Mouse (Mus musculus) lung, postnatal 0 days (tissue): ENCODE measurements around the gene Angptl1. TPM values are rescaled to one million over a fixed set of nuclear protein-coding genes. Genes with fewer than 3 reads are reported as not detected.

Experiments
- ATAC-seq: fragments of 200-750 bp; cut with Nextera tagmentation; 2 replicates; pipeline ENCODE4 v1.8.0; 2017; ENCODE audit warnings: moderate library complexity
- DNase-seq: peaks from one replicate; pipeline ENCODE4 v3.0.0-alpha.2; 2016; ENCODE audit warnings: low spot score
- H3K27ac ChIP-seq: fragments of 300-500 bp; sonication (generic); 2 replicates; pipeline ENCODE4 v1.5.1; 2014; ENCODE audit warnings: antibody characterized with exemption, mild to moderate bottlenecking, low read length, mixed read lengths
- H3K27me3 ChIP-seq: fragments of 300-500 bp; sonication (generic); replicated peaks from 2 replicates; pipeline ENCODE4 v1.6.1; 2014; ENCODE audit warnings: low read length, mixed read lengths; ENCODE audit not compliant: insufficient read depth
- H3K36me3 ChIP-seq: fragments of 300-500 bp; sonication (generic); 2 replicates; pipeline ENCODE4 v1.6.1; 2014; ENCODE audit warnings: low read length, mixed read lengths; ENCODE audit not compliant: insufficient read depth
- H3K4me1 ChIP-seq: fragments of 300-500 bp; sonication (generic); 2 replicates; pipeline ENCODE4 v1.6.1; 2014; ENCODE audit warnings: antibody characterized with exemption, low read depth, low read length, mixed read lengths; ENCODE audit not compliant: insufficient read depth
- H3K4me2 ChIP-seq: fragments of 300-500 bp; sonication (generic); replicated peaks from 2 replicates; pipeline ENCODE4 v1.6.1; 2014; ENCODE audit warnings: low read depth, mild to moderate bottlenecking, low read length, moderate library complexity, mixed read lengths
- H3K4me3 ChIP-seq: fragments of 300-500 bp; sonication (generic); 2 replicates; pipeline ENCODE4 v1.5.1; 2014; ENCODE audit warnings: low read depth, low read length
- H3K9ac ChIP-seq: fragments of 300-500 bp; sonication (generic); replicated peaks from 2 replicates; pipeline ENCODE4 v1.6.1; 2014; ENCODE audit warnings: low read depth, mild to moderate bottlenecking
- H3K9me3 ChIP-seq: fragments of 300-500 bp; sonication (generic); 2 replicates; pipeline ENCODE4 v1.6.1; 2016; ENCODE audit warnings: low read length, mixed read lengths
- CTCF ChIP-seq: IDR thresholded peaks from 2 replicates; pipeline ENCODE4 v1.5.1; 2016; ENCODE audit warnings: antibody characterized with exemption, mild to moderate bottlenecking
- EP300 ChIP-seq: IDR thresholded peaks from 2 replicates; pipeline ENCODE4 v1.6.1; 2016; ENCODE audit warnings: antibody characterized with exemption, mild to moderate bottlenecking, control low read depth
- WGBS: fragments of 180-500 bp; shearing (Covaris S2); extraction: QIAGEN DNeasy Blood & Tissue Kit; methylation state at CpG from one replicate; pipeline ENCODE4 v1.1.7; 2014; 5-methylcytosine and 5-hydroxymethylcytosine counted together
- polyA plus RNA-seq: library from polyadenylated mRNA; unstranded; fragments of >200 nt; fragmentation: Nextera tagmentation; extraction: Ambion mirVana; gene quantifications from 2 replicates; pipeline ENCODE4 v1.2.1, GENCODE M21; 2015

Angptl1 gene
- polyA plus RNA-seq, 1 experiment from 2014 or later = 0.85 TPM

DNA sequence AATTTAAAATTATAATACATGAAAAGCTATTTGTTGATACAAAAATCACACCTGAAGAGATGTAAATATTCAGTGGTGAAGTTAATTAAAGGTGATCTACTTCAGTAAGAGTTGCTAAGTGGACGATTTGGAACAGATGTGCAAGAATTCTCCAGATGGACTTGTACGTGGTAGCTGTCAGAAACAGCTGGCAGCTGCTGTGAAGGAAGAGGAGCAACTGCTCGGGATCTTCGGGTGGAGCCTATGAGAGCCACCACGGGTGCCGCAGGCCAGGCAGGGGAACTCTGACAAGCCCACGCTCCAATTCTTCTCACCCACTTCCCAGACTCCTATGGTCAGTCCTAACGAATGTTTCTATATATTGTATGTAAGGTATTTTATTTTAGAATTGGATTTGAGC, 25.6 kb upstream of the Angptl1 start:
- Histone ChIP-seq H3K9me3 (no peaks in the 10 kb centered on the region), H3K36me3 (no peaks in the 10 kb centered on the region; the same call in 1 of the 2 replicates), H3K4me1 (no peaks in the 10 kb centered on the region), H3K4me3 (no peak overlapping the region), H3K9ac (no peak overlapping the region), H3K27me3 (no peaks in the 10 kb centered on the region), H3K27ac (no peak overlapping the region), H3K4me2 (no peak overlapping the region)
- TF ChIP-seq CTCF (no peak), EP300 (no peak)
- ATAC-seq = no peak
- WGBS = 38% methylated on average over 8 of the region's 8 CpGs
- peak; percentile 31 for DNase-seq

- no peak overlapping the region for H3K27ac ChIP-seq
- H3K4me3 ChIP-seq = no peak overlapping the region
- H3K4me2 ChIP-seq = peak overlapping the region; percentile 15; the same call in 1 of the 2 replicates
- no peaks in the 10 kb centered on the region for H3K4me1 ChIP-seq
- ATAC-seq (peak; percentile 85), DNase-seq (peak; percentile 53)
- WGBS = 41% methylated on average over 6 of the region's 6 CpGs
- H3K36me3 ChIP-seq = no peaks in the 10 kb centered on the region; the same call in 1 of the 2 replicates
- no peak overlapping the region for H3K9ac ChIP-seq
- H3K27me3 ChIP-seq = no peaks in the 10 kb centered on the region
- no peaks in the 10 kb centered on the region for H3K9me3 ChIP-seq
- TF ChIP-seq CTCF (no peak), EP300 (peak; percentile 20; the same call in 1 of the 2 replicates)
These were observed 24.9 kb upstream of the Angptl1 start for GRCm38 (mm10) chr1:156813485-156813884.

DNA sequence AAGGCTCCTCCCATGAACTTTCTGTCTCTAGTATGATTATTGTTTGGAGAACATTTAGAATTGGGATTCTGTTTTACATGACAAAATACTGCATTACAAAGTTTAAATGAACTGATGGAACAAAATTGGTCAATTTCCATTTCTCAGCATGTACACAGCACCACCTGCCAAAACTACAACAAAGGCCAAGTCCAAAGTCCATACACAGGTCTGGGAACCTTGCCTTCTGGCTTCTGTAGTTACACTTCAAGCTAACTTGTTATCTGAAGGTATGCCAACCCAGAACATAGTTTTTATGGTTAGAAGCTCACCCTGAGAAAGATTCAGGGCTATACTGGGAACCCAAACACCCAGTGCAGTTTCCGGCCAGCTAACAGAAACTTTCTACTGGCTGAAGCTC, 19.1 kb upstream of the Angptl1 start:
- TF ChIP-seq EP300 (no peak), CTCF (no peak)
- no peak overlapping the region for H3K4me2 ChIP-seq
- no peaks in the 10 kb centered on the region for H3K27me3 ChIP-seq
- H3K4me1 ChIP-seq = no peaks in the 10 kb centered on the region
- DNase-seq = no peak
- no peak overlapping the region for H3K9ac ChIP-seq
- H3K9me3 ChIP-seq = no peaks in the 10 kb centered on the region
- no peak overlapping the region for H3K27ac ChIP-seq
- no peaks in the 10 kb centered on the region; the same call in 1 of the 2 replicates for H3K36me3 ChIP-seq
- H3K4me3 ChIP-seq = no peak overlapping the region
- ATAC-seq = no peak
- WGBS = 90% methylated on average over 1 of the region's 1 CpGs

DNA sequence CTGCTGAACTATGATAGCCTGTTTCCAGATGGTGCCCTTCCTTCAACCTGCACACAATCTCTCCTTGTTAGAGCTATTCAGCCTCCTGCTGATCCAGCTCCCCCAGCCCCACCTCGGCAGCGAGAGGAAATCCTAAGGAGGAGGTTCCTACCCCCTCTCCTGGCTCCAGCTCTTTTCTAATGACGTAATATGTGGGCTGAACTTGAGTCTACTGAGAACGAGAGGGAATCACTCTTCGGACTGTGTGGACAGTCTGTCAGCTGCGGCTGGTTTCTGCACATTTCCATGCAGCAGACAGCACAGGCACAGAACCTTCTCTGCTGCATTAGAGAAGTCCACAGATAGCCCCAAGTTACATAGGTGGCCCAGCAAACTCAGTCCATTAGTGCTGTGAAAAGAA, 333 bp downstream of the Angptl1 start:
- TF ChIP-seq EP300 (no peak), CTCF (no peak)
- DNase-seq (peak; percentile 79), ATAC-seq (peak; percentile 91)
- Histone ChIP-seq H3K4me3 (0 out of 2 replicates have a peak overlapping the region, but pooled peaks have one; percentile 19), H3K4me2 (peak overlapping the region; percentile 43), H3K9ac (0 out of 2 replicates have a peak overlapping the region, but pooled peaks have one; percentile 3), H3K36me3 (no peaks in the 10 kb centered on the region), H3K4me1 (peaks cover 4% of the 10 kb centered on the region; the same call in 1 of the 2 replicates), H3K9me3 (no peaks in the 10 kb centered on the region), H3K27me3 (no peaks in the 10 kb centered on the region), H3K27ac (no peak overlapping the region)
- 4% methylated on average over 6 of the region's 6 CpGs for WGBS

DNA sequence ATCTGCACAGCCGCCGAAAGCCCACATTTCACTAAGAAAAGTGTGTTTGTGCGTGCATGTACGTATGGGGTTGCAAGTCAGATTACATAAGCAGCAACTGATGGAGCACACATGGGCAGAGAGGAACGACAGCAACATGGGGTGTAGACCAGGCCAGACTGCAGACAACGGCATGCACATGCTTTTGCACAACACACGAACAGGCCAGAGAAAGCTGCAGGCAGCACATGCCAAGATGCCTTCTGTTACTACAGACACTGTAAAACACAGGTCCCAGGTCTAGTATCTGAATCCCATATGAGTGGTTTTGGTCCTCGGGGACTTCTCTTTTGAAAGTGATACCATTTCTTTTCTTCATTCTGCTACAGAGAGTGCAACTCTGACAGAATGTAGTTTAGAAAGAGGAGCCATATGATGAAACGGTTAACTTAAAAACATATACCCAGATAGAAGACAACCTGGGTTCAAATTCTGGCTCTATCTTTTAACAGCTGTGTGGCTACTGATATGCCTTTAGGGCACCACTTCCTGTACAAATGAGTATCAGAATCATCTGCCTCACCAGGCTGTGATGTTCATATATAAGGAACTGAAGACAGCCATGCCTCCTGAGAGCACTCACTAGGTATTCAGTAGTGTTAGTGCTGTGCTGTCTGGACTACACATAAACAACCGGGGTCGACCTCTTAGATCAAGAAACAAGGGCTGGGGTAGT, 3.4 kb downstream of the Angptl1 start:
- TF ChIP-seq CTCF = no peak
- TF ChIP-seq EP300 = no peak
- WGBS = 59% methylated on average over 11 of the region's 11 CpGs
- Histone ChIP-seq H3K9ac (no peak overlapping the region), H3K36me3 (no peaks in the 10 kb centered on the region), H3K4me2 (no peak overlapping the region), H3K4me3 (no peak overlapping the region), H3K9me3 (no peaks in the 10 kb centered on the region), H3K4me1 (peaks cover 4% of the 10 kb centered on the region; the same call in 1 of the 2 replicates), H3K27ac (no peak overlapping the region), H3K27me3 (no peaks in the 10 kb centered on the region)
- ATAC-seq (no peak), DNase-seq (no peak)

DNA sequence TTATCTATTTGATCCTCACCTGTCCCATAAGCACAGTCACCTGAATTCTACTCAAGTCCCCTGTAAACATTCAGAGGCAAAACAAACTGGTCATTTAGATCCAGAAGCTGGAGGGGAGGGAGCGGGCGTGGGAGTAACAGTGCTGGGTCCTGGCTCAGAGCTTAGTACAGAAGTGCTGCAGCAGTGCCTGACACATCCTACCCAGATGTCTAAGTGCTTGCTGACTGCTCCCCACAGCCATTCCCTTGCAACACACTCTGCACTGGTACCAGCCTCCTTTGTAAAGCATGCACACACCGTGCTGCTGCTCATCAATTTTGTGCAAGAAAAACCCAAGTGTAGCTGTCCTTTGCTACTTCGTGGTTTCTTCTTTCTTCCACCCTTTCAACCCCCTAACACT, 8.7 kb downstream of the Angptl1 start:
- TF ChIP-seq EP300 = no peak
- no peak for TF ChIP-seq CTCF

More for the DNA sequence above, 8.7 kb downstream of the Angptl1 start:
- Histone ChIP-seq H3K4me2 (no peak overlapping the region), H3K36me3 (no peaks in the 10 kb centered on the region), H3K9ac (no peak overlapping the region), H3K9me3 (no peaks in the 10 kb centered on the region), H3K4me3 (no peak overlapping the region), H3K27me3 (no peaks in the 10 kb centered on the region), H3K4me1 (no peaks in the 10 kb centered on the region), H3K27ac (no peak overlapping the region)
- DNase-seq (no peak), ATAC-seq (no peak)
- WGBS = 61% methylated on average over 4 of the region's 4 CpGs
